Mouse (Mus musculus) midbrain, embryonic 10.5 days (tissue): ENCODE data around the gene 2900011O08Rik. TPM values are rescaled to one million over a fixed set of nuclear protein-coding genes. Genes with fewer than 3 reads are reported as not detected.

Experiments
- DNase-seq: peaks from one replicate; pipeline ENCODE4 v3.0.0-alpha.2; 2017; ENCODE audit warnings: low spot score
- H3K27ac ChIP-seq: fragments of 300-500 bp; sonication (generic); replicated peaks from 2 replicates; pipeline ENCODE4 v1.5.1; 2016; ENCODE audit warnings: mild to moderate bottlenecking
- H3K27me3 ChIP-seq: fragments of 300-500 bp; sonication (generic); 2 replicates; pipeline ENCODE4 v1.6.1; 2016; ENCODE audit warnings: low read depth, mild to moderate bottlenecking; ENCODE audit not compliant: poor library complexity, severe bottlenecking
- H3K36me3 ChIP-seq: fragments of 300-500 bp; sonication (generic); 2 replicates; pipeline ENCODE4 v1.6.1; 2016; ENCODE audit warnings: mild to moderate bottlenecking, moderate library complexity
- H3K4me1 ChIP-seq: fragments of 300-500 bp; sonication (generic); 2 replicates; pipeline ENCODE4 v1.6.1; 2016
- H3K4me3 ChIP-seq: fragments of 300-500 bp; sonication (generic); 2 replicates; pipeline ENCODE4 v1.5.1; 2016; ENCODE audit warnings: mild to moderate bottlenecking, moderate library complexity
- H3K9me3 ChIP-seq: fragments of 300-500 bp; sonication (generic); replicated peaks from 2 replicates; pipeline ENCODE4 v1.6.1; 2016; ENCODE audit warnings: mild to moderate bottlenecking
- WGBS: fragments of 180-500 bp; shearing (Covaris S2); methylation state at CpG from one replicate; pipeline ENCODE4 v1.1.7; 2016; 5-methylcytosine and 5-hydroxymethylcytosine counted together
- polyA plus RNA-seq: library from polyadenylated mRNA; unstranded; fragments of >200 nt; fragmentation: Nextera tagmentation; extraction: Ambion mirVana; gene quantifications from 2 replicates; pipeline ENCODE4 v1.2.1, GENCODE M21; 2016

2900011O08Rik gene
- polyA plus RNA-seq, 1 experiment from 2014 or later, result 10.6 TPM

- H3K4me3 ChIP-seq, result no peak overlapping the region
- H3K4me1 ChIP-seq, result no peaks in the 10 kb centered on the region
- no peak for DNase-seq
- WGBS, result 87% methylated on average over 4 of the region's 4 CpGs
- H3K9me3 ChIP-seq, result no peaks in the 10 kb centered on the region
- H3K36me3 ChIP-seq, result no peaks in the 10 kb centered on the region
- H3K27me3 ChIP-seq, result no peaks in the 10 kb centered on the region
- H3K27ac ChIP-seq, result no peak overlapping the region
These were observed 23.6 kb downstream of the 2900011O08Rik start for GRCm38 (mm10) chr16:14009966-14010365.

- Histone ChIP-seq H3K36me3 (no peaks in the 10 kb centered on the region), H3K27me3 (no peaks in the 10 kb centered on the region), H3K27ac (no peak overlapping the region), H3K4me1 (no peaks in the 10 kb centered on the region), H3K4me3 (no peak overlapping the region), H3K9me3 (no peaks in the 10 kb centered on the region)
- 90% methylated on average over 8 of the region's 8 CpGs for WGBS
- DNase-seq, result no peak
These were observed 30.9 kb downstream of the 2900011O08Rik start for GRCm38 (mm10) chr16:14017306-14017705.

- H3K27me3 ChIP-seq, result no peaks in the 10 kb centered on the region
- no peak overlapping the region for H3K27ac ChIP-seq
- 87% methylated on average over 3 of the region's 3 CpGs for WGBS
- no peaks in the 10 kb centered on the region for H3K9me3 ChIP-seq
- no peak overlapping the region for H3K4me3 ChIP-seq
- no peaks in the 10 kb centered on the region for H3K36me3 ChIP-seq
- H3K4me1 ChIP-seq, result peaks cover 11% of the 10 kb centered on the region
- no peak for DNase-seq
These were observed 34.9 kb downstream of the 2900011O08Rik start for GRCm38 (mm10) chr16:14021166-14021822.

GRCm38 (mm10) chr16:14025091-14025990 is 38.9 kb downstream of the 2900011O08Rik start:
- no peak for DNase-seq
- H3K27me3 ChIP-seq, result no peaks in the 10 kb centered on the region
- no peaks in the 10 kb centered on the region for H3K9me3 ChIP-seq
- H3K36me3 ChIP-seq, result no peaks in the 10 kb centered on the region
- H3K4me1 ChIP-seq, result peaks cover 11% of the 10 kb centered on the region
- WGBS, result 57% methylated on average over 2 of the region's 2 CpGs
- no peak overlapping the region for H3K27ac ChIP-seq
- H3K4me3 ChIP-seq, result no peak overlapping the region

GRCm38 (mm10) chr16:14029072-14029471 is 42.7 kb downstream of the 2900011O08Rik start:
- Histone ChIP-seq H3K9me3 (no peaks in the 10 kb centered on the region), H3K27ac (no peak overlapping the region), H3K4me1 (peaks cover 11% of the 10 kb centered on the region), H3K36me3 (no peaks in the 10 kb centered on the region), H3K4me3 (no peak overlapping the region), H3K27me3 (no peaks in the 10 kb centered on the region)
- no peak for DNase-seq
- WGBS, result 80% methylated on average over 2 of the region's 2 CpGs

- no peaks in the 10 kb centered on the region for H3K9me3 ChIP-seq
- no peak for DNase-seq
- H3K36me3 ChIP-seq, result no peaks in the 10 kb centered on the region
- no peak overlapping the region for H3K4me3 ChIP-seq
- 92% methylated on average over 2 of the region's 2 CpGs for WGBS
- no peak overlapping the region for H3K27ac ChIP-seq
- no peaks in the 10 kb centered on the region for H3K27me3 ChIP-seq
- H3K4me1 ChIP-seq, result peaks cover 9% of the 10 kb centered on the region
These were observed 43.4 kb downstream of the 2900011O08Rik start for GRCm38 (mm10) chr16:14029851-14030250.

GRCm38 (mm10) chr16:14030650-14031049 is 44.2 kb downstream of the 2900011O08Rik start:
- no peaks in the 10 kb centered on the region for H3K27me3 ChIP-seq
- no peak for DNase-seq
- no peaks in the 10 kb centered on the region for H3K36me3 ChIP-seq
- no peak overlapping the region for H3K27ac ChIP-seq
- no peak overlapping the region for H3K4me3 ChIP-seq
- peaks cover 1% of the 10 kb centered on the region; the same call in 1 of the 2 replicates for H3K4me1 ChIP-seq
- no peaks in the 10 kb centered on the region for H3K9me3 ChIP-seq
- 88% methylated on average over 4 of the region's 4 CpGs for WGBS

GRCm38 (mm10) chr16:14033076-14033475 is 46.7 kb downstream of the 2900011O08Rik start:
- H3K4me3 ChIP-seq, result no peak overlapping the region
- 82% methylated on average over 4 of the region's 4 CpGs for WGBS
- H3K27me3 ChIP-seq, result no peaks in the 10 kb centered on the region

GRCm38 (mm10) chr16:14042421-14042820 is 56.0 kb downstream of the 2900011O08Rik start:
- no peak overlapping the region for H3K27ac ChIP-seq
- no peaks in the 10 kb centered on the region for H3K36me3 ChIP-seq

More at GRCm38 (mm10) chr16:14033076-14033475, 46.7 kb downstream of the 2900011O08Rik start:
- DNase-seq, result no peak
- Histone ChIP-seq H3K9me3 (no peaks in the 10 kb centered on the region), H3K27ac (no peak overlapping the region), H3K4me1 (no peaks in the 10 kb centered on the region), H3K36me3 (no peaks in the 10 kb centered on the region)

GRCm38 (mm10) chr16:14044695-14045094 is 58.3 kb downstream of the 2900011O08Rik start:
- H3K9me3 ChIP-seq, result no peaks in the 10 kb centered on the region
- H3K36me3 ChIP-seq, result no peaks in the 10 kb centered on the region
- H3K4me1 ChIP-seq, result no peaks in the 10 kb centered on the region
- WGBS, result 86% methylated on average over 8 of the region's 8 CpGs
- H3K27ac ChIP-seq, result no peak overlapping the region
- H3K27me3 ChIP-seq, result no peaks in the 10 kb centered on the region
- H3K4me3 ChIP-seq, result no peak overlapping the region
- no peak for DNase-seq

More at GRCm38 (mm10) chr16:14042421-14042820, 56.0 kb downstream of the 2900011O08Rik start:
- DNase-seq, result no peak
- no peaks in the 10 kb centered on the region for H3K4me1 ChIP-seq
- no peak overlapping the region for H3K4me3 ChIP-seq
- H3K9me3 ChIP-seq, result no peaks in the 10 kb centered on the region
- 93% methylated on average over 2 of the region's 2 CpGs for WGBS
- H3K27me3 ChIP-seq, result no peaks in the 10 kb centered on the region

- H3K27me3 ChIP-seq, result no peaks in the 10 kb centered on the region
- no peaks in the 10 kb centered on the region for H3K36me3 ChIP-seq
- H3K4me3 ChIP-seq, result no peak overlapping the region
- H3K27ac ChIP-seq, result no peak overlapping the region
- no peaks in the 10 kb centered on the region for H3K4me1 ChIP-seq
- 86% methylated on average over 4 of the region's 4 CpGs for WGBS
- no peaks in the 10 kb centered on the region for H3K9me3 ChIP-seq
- peak; percentile 8 for DNase-seq
These were observed 59.9 kb downstream of the 2900011O08Rik start for GRCm38 (mm10) chr16:14046224-14046756.

GRCm38 (mm10) chr16:14052221-14052620 is 65.8 kb downstream of the 2900011O08Rik start:
- peak; percentile 8 for DNase-seq
- Histone ChIP-seq H3K27ac (no peak overlapping the region), H3K27me3 (no peaks in the 10 kb centered on the region), H3K4me1 (0 out of 2 replicates have a peak, but pooled peaks cover 3% of the 10 kb centered on the region), H3K36me3 (no peaks in the 10 kb centered on the region), H3K4me3 (no peak overlapping the region), H3K9me3 (no peaks in the 10 kb centered on the region)
- 100% methylated on average over 2 of the region's 2 CpGs for WGBS
